Mouse (Mus musculus): ENCODE results near the gene Car15. TPM values are rescaled to one million over a fixed set of nuclear protein-coding genes. Genes with fewer than 3 reads are reported as not detected.

The Car15 gene
- total RNA-seq, 1 experiment = 2.4 TPM

GRCm38 (mm10) chr16:17794047-17794446 lies 44.1 kb downstream of the Car15 start:
- DNase-seq (ENCODE audit: low read depth, low spot score) = no peak
- TF ChIP-seq ZNF384 (IDR thresholded peaks at IDR 0.05; ENCODE audit: low read depth, low read length) = no peak
- no peak for TF ChIP-seq HCFC1 (IDR thresholded peaks at IDR 0.05; ENCODE audit: borderline replicate concordance, insufficient read depth, low read length)
- no peak for TF ChIP-seq ZC3H11A (IDR thresholded peaks at IDR 0.05; ENCODE audit: borderline replicate concordance, low read depth, low read length)
- no peak for TF ChIP-seq CHD2 (IDR thresholded peaks at IDR 0.05; ENCODE audit: low read depth, low read length)
- no peak for TF ChIP-seq MAFK (IDR thresholded peaks at IDR 0.05; ENCODE audit: insufficient read depth, low read depth, low read length)
- Histone ChIP-seq H3K4me1 (ENCODE audit: control insufficient read depth in 2 of 2, insufficient read depth in 2 of 2, low read length in 2 of 2, poor library complexity in 1 of 2) (peaks cover 0 to 2% of the 10 kb centered on the region in 2 experiments; a peak in 1 of 4 replicates), H3K9ac (ENCODE audit: insufficient read depth, low read depth, low read length, poor library complexity, severe bottlenecking) (no peak overlapping the region), H3K9me3 (ENCODE audit: control insufficient read depth, insufficient read depth, low read depth, low read length) (no peaks in the 10 kb centered on the region), H3K36me3 (ENCODE audit: control insufficient read depth, insufficient read depth, low read length, poor library complexity, severe bottlenecking) (peaks cover 11% of the 10 kb centered on the region), H3K27ac (ENCODE audit: insufficient read depth, low read depth, low read length, poor library complexity, severe bottlenecking) (no peak overlapping the region), H3K4me3 (ENCODE audit: insufficient read depth in 1 of 2, low read depth in 1 of 2, low read length in 2 of 2, poor library complexity in 1 of 2, severe bottlenecking in 1 of 2) (no peak overlapping the region)
- in situ Hi-C loops (cut with MboI; ENCODE audit: low sequenced_read_pairs in 2 of 2, unreplicated experiment in 2 of 2) = no loop called here

- Histone ChIP-seq H3K36me3 (ENCODE audit: control insufficient read depth, insufficient read depth, low read length, poor library complexity, severe bottlenecking) (peaks cover 16% of the 10 kb centered on the region), H3K9ac (ENCODE audit: insufficient read depth, low read depth, low read length, poor library complexity, severe bottlenecking) (no peak overlapping the region), H3K4me1 (ENCODE audit: control insufficient read depth in 2 of 2, insufficient read depth in 2 of 2, low read length in 2 of 2, poor library complexity in 1 of 2) (peaks cover 0 to 2% of the 10 kb centered on the region in 2 experiments; a peak in 1 of 4 replicates), H3K4me3 (ENCODE audit: insufficient read depth in 1 of 2, low read depth in 1 of 2, low read length in 2 of 2, poor library complexity in 1 of 2, severe bottlenecking in 1 of 2) (no peak overlapping the region), H3K27ac (ENCODE audit: insufficient read depth, low read depth, low read length, poor library complexity, severe bottlenecking) (no peak overlapping the region), H3K9me3 (ENCODE audit: control insufficient read depth, insufficient read depth, low read depth, low read length) (no peaks in the 10 kb centered on the region)
- DNase-seq (ENCODE audit: low read depth, low spot score) = no peak
- in situ Hi-C loops (cut with MboI; ENCODE audit: low sequenced_read_pairs in 2 of 2, unreplicated experiment in 2 of 2) = no loop called here
- TF ChIP-seq HCFC1 (IDR thresholded peaks at IDR 0.05; ENCODE audit: borderline replicate concordance, insufficient read depth, low read length) (no peak), MAFK (IDR thresholded peaks at IDR 0.05; ENCODE audit: insufficient read depth, low read depth, low read length) (no peak), ZNF384 (IDR thresholded peaks at IDR 0.05; ENCODE audit: low read depth, low read length) (no peak), CHD2 (IDR thresholded peaks at IDR 0.05; ENCODE audit: low read depth, low read length) (no peak), ZC3H11A (IDR thresholded peaks at IDR 0.05; ENCODE audit: borderline replicate concordance, low read depth, low read length) (no peak)
These were observed 45.4 kb downstream of the Car15 start for GRCm38 (mm10) chr16:17792728-17793127.

- no peaks in the 10 kb centered on the region for H3K9me3 ChIP-seq (ENCODE audit: control insufficient read depth, insufficient read depth, low read depth, low read length)
- in situ Hi-C loops (cut with MboI; ENCODE audit: low sequenced_read_pairs in 2 of 2, unreplicated experiment in 2 of 2) = no loop called here
- H3K27ac ChIP-seq (ENCODE audit: insufficient read depth, low read depth, low read length, poor library complexity, severe bottlenecking) = no peak overlapping the region
- DNase-seq (ENCODE audit: low read depth, low spot score) = no peak
- no peak overlapping the region for H3K9ac ChIP-seq (ENCODE audit: insufficient read depth, low read depth, low read length, poor library complexity, severe bottlenecking)
- H3K4me1 ChIP-seq (ENCODE audit: control insufficient read depth in 2 of 2, insufficient read depth in 2 of 2, low read length in 2 of 2, poor library complexity in 1 of 2) = no peaks in the 10 kb centered on the region
- TF ChIP-seq ZC3H11A (IDR thresholded peaks at IDR 0.05; ENCODE audit: borderline replicate concordance, low read depth, low read length) = no peak
- H3K4me3 ChIP-seq (ENCODE audit: insufficient read depth in 1 of 2, low read depth in 1 of 2, low read length in 2 of 2, poor library complexity in 1 of 2, severe bottlenecking in 1 of 2) = no peak overlapping the region
- peaks cover 22% of the 10 kb centered on the region for H3K36me3 ChIP-seq (ENCODE audit: control insufficient read depth, insufficient read depth, low read length, poor library complexity, severe bottlenecking)
These were observed 52.8 kb downstream of the Car15 start for GRCm38 (mm10) chr16:17785337-17785736.

Other genes with a start within 250 kb of the Car15 start
- gene Smpd4, start 219.0 kb downstream of the Car15 start, total RNA-seq (2012; rRNA removed) = 123 and 130 TPM in 2 replicates
- 2.3 and 4.5 TPM in 2 replicates for gene Ccdc74a, start 191.9 kb downstream of the Car15 start, total RNA-seq (2012; rRNA removed)
- gene Med15, start 105.5 kb downstream of the Car15 start, total RNA-seq (2012; rRNA removed) = 32.7 and 36.6 TPM in 2 replicates
- gene Klhl22, start 78.7 kb downstream of the Car15 start, total RNA-seq (2012; rRNA removed) = 48.5 and 64.7 TPM in 2 replicates
- 7.2 and 8.1 TPM in 2 replicates for gene Scarf2, start 41.1 kb downstream of the Car15 start, total RNA-seq (2012; rRNA removed)
- gene B830017H08Rik, start 5.2 kb downstream of the Car15 start, total RNA-seq (2012; rRNA removed) = 0.16 TPM in 1 of 2 replicates, not detected in the other
- 0.22 and 1.5 TPM in 2 replicates for gene Gm20518, start 53.3 kb upstream of the Car15 start, total RNA-seq (2012; rRNA removed)
- 0.16 TPM in 1 of 2 replicates, not detected in the other for gene Tssk1, start 55.9 kb upstream of the Car15 start, total RNA-seq (2012; rRNA removed)
- 78.0 and 112 TPM in 2 replicates for gene Dgcr2, start 60.2 kb upstream of the Car15 start, total RNA-seq (2012; rRNA removed)
- gene Tssk2, start 60.3 kb upstream of the Car15 start, total RNA-seq (2012; rRNA removed) = 0.16 and 0.18 TPM in 2 replicates
- gene Ess2, start 73.0 kb upstream of the Car15 start, total RNA-seq (2012; rRNA removed) = 27.2 and 30.2 TPM in 2 replicates
- gene Gsc2, start 76.7 kb upstream of the Car15 start, total RNA-seq (2012; rRNA removed) = 0.85 and 1.2 TPM in 2 replicates
- 97.9 and 111 TPM in 2 replicates for gene Slc25a1, start 89.9 kb upstream of the Car15 start, total RNA-seq (2012; rRNA removed)
- gene Vpreb2, start 142.1 kb upstream of the Car15 start, total RNA-seq (2012; rRNA removed) = not detected in 2 replicates
- gene Dgcr6, start 214.5 kb upstream of the Car15 start, total RNA-seq (2012; rRNA removed) = 23.8 and 30.9 TPM in 2 replicates